Mouse (Mus musculus) G1E (cell line): ENCODE measurements around the gene Rbm28.

Source experiments
- CTCF ChIP-seq: IDR thresholded peaks from 2 replicates; pipeline ENCODE4 v1.5.1; 2012; ENCODE audit warnings: low read depth, low read length, inconsistent platforms, mixed read lengths
- GATA1 ChIP-seq: IDR thresholded peaks from 2 replicates; pipeline ENCODE4 v1.6.1; 2012; ENCODE audit warnings: borderline replicate concordance, low read length, inconsistent platforms, mixed read lengths
- TAL1 ChIP-seq: conservative IDR thresholded peaks from 2 replicates; pipeline ENCODE4 v1.6.1; 2012; ENCODE audit warnings: low read depth, low read length, inconsistent platforms, mixed read lengths

- TF ChIP-seq CTCF (peak; percentile 41; the same call in 1 of the 2 replicates), GATA1 (no peak), TAL1 (no peak)
Measured at GRCm38 (mm10) chr6:29198309-29199222, 33.8 kb upstream of the Rbm28 start.
